Mouse (Mus musculus) fibroblast of lung, adult 2 months (primary cell): ENCODE measurements at regions not wholly inside any gene's neighbourhood (a gene's known extent, or its start where the extent isn't known, plus 50 kb on each side); places are given as distances from the start of the nearest gene placed in this dataset.

Experiments
- DNase-seq: peaks from one replicate; pipeline ENCODE4 v3.0.0-alpha.2; 2011; ENCODE audit warnings: low read depth

- no peak for DNase-seq
Observed at GRCm38 (mm10) chr8:33108914-33109313, 319.6 kb upstream of the 5930422O12Rik start.

GRCm38 (mm10) chr8:33115271-33116236, 313.0 kb upstream of the 5930422O12Rik start:
- DNase-seq: no peak

GRCm38 (mm10) chr8:33123061-33123587, 305.4 kb upstream of the 5930422O12Rik start:
- DNase-seq: no peak

GRCm38 (mm10) chr8:33126981-33127380, 301.5 kb upstream of the 5930422O12Rik start:
- no peak for DNase-seq

GRCm38 (mm10) chr8:33138874-33139273, 289.6 kb upstream of the 5930422O12Rik start:
- no peak for DNase-seq

- no peak for DNase-seq
Observed at GRCm38 (mm10) chr8:33139850-33140249, 288.7 kb upstream of the 5930422O12Rik start.

- no peak for DNase-seq
Observed at GRCm38 (mm10) chr8:33177642-33178041, 250.9 kb upstream of the 5930422O12Rik start.

GRCm38 (mm10) chr8:33183029-33183428, 245.5 kb upstream of the 5930422O12Rik start:
- DNase-seq: no peak
